Mouse (Mus musculus): Measurements from ENCODE around the gene Inca1.

The Inca1 gene

DNA sequence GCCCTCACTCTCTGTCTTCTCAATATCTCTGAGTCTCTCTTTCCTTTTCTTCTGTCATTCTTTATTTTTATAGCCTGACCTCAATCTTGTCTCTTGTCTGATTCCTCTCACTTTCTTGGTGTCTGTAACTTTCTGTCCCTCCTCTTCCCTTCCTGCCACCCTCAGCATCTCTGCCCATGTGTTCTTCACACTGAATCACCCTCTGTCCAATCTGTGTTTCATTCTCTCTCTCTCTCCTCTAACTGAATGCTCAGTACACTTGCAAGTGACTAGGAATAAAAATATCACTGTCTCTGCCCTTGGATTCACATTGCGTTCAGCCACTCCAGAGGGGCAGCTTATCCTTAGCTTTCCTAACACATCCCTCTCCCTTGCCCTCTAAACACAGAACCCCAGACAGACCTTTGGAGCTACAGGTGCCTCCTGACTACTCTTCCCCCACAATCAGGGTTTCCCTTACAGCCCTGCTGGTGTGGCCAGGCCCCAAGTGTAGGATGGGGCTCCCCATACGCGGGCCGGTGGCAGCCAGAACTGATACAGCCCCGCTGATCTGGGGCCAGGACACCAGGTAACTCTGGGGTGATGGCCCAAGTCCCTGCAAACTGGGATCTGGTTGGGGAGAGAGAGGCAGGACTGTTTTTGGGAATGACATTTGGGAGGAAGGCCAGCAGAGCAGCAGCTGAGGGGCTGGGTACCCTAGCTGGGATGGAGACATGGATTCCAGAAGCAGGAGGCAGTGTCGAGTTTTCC is 2.2 kb upstream of the Inca1 start:
- no peak for DNase-seq (ENCODE audit: low read depth, low spot score)

DNA sequence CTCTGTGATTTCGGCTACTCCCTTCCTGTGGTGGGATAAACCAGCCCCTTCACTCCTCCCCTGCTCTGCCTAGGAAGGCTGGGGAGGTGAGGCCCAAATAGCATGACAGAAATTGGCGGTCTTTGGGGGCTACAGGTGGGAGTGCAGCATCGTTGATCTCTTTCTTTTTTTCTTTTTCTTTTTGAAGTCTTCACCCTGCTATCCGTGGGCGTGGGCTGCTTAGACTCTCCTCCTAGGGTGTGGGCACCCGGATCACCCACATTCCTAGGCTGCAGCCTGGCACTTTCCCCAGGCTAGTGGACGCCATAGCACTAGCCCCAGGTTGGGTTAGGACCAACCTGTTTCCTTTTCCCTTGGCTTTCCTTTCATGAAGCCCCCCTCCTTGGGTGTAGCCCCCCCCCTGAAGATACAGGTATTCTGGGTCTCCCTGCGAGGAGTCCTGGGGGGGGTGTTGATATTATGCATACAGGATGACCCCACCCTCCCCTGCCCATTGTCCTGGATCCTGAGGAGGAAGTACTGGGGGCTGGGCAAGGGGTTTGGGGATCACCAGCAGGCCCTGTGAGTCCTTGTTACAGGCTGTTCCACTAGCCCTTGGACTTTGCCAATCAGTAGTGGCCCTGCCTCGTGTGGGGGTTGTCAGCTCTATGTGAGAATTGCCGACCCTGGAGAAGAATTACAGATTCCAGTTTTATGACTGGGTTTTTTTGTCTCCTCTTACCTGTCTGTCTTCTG is 1.4 kb upstream of the Inca1 start:
- no peak for DNase-seq (ENCODE audit: low read depth, low spot score)

DNA sequence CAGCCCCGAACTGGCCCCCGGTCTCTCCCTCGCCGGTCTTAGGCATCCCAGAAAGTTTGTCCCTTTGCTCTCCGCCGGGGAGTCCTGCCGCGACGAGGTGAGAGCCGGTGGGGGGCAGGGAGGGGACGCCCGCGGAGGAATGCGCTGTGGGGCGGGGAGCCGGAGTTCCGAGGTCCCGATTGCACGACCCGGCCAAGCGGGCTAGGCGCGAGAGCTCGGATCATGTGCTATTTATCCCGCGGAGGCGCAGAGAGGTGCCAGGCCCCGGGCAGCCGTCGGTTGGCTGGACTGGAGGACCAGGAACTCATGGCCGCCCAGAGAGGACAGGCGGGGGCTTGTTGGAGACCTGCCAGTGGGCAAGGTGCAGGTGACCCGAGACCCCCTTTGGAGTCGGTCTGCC is 658 bp upstream of the Inca1 start:
- DNase-seq (ENCODE audit: low read depth, low spot score), result no peak

DNA sequence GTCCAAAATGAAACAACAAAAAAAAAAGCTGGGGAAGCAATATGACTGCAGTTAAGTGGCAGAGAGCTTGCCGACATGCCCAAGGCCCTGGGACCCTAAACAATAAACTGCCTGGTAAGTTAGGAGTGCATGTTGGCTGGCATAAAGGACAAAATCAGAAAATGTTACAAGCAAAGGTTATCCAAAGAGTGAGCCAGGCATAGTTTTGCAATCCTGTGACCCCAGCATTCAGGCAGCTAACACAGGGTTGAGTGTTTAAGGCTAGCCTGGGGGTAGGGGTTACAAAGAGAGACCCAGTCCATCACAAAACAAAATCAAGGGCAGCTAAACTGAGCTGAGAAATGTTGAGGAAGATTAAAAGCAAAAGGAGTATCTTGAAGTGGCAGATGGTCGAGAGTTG is 904 bp downstream of the Inca1 start:
- DNase-seq (ENCODE audit: low read depth, low spot score), result no peak

DNA sequence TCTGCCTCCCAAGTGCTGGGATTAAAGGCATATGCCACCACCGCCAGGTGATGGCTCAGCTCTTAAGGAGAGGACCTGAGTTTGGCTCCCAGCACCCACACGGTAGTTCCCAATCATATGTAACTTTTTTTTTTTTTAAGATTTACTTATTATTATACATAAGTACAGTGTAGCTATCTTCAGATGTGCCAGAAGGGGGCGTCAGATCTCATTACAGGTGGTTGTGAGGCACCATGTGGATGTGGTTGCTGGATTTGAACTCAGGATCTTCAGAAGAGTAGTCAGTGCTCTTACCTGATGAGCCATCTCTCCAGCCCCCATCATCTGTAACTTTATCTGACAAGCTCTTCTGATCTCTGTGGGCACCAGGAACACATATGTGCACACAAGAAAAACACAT is 2.6 kb downstream of the Inca1 start:
- no peak for DNase-seq (ENCODE audit: low read depth, low spot score)

DNA sequence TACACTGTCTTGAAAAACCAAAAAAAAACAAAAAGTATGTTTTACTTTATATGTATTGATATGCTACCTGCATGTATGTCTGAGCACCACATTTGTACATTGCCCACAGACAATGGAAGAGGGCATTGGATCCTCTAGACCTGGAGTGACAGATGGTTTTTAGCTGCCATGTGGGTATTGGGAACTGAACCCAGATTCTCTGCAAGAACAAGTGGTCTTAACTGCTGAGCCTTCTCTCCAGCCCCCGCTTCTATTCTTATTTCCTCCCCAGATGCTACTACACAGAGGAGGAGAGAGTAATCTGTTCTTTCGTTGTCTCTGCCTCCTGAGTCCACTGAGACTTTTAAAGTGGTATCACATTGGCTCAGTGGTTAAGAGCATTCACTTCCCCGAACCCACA is 6.5 kb downstream of the Inca1 start:
- no peak for DNase-seq (ENCODE audit: low read depth, low spot score)

DNA sequence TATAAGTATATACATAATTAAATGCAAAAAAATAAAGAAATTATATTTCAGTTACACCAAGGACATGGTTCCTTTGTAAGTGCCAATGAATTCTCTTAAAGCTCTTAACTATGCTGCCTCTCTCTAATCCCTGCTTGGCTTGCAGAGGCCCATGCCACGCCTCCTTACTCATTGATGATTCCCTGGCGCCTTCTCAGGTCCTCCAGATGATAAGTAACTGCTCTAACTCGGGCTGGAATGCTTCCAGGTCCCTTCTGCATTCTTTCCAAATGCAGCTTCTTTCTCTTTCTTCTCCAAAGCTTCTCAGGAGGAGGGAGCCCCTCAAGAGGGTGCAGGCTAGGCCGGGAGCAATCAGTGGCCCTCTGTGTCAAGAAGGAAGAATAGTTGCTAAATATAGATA is 10.4 kb downstream of the Inca1 start:
- DNase-seq (ENCODE audit: low read depth, low spot score), result no peak

DNA sequence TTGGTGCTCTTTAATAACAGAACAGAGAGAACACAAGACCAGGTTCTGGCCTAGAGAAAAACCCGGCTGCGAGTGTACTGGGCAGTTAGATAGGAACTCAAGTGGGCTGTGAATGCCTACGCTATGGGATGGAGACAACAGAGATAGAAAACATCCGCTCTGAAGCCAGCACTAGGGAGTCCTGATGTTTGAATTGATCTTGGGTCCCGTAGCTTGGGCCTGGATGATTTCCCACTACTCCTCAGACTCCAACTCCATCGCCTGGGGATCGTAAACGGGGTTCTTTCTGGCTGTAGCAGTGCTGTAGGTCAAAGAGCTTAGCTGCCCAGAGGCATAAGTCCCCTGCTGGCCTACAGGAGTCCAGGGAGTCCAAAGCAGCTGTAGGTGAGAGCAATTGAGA is 11.6 kb downstream of the Inca1 start:
- DNase-seq (ENCODE audit: low read depth, low spot score), result no peak

DNA sequence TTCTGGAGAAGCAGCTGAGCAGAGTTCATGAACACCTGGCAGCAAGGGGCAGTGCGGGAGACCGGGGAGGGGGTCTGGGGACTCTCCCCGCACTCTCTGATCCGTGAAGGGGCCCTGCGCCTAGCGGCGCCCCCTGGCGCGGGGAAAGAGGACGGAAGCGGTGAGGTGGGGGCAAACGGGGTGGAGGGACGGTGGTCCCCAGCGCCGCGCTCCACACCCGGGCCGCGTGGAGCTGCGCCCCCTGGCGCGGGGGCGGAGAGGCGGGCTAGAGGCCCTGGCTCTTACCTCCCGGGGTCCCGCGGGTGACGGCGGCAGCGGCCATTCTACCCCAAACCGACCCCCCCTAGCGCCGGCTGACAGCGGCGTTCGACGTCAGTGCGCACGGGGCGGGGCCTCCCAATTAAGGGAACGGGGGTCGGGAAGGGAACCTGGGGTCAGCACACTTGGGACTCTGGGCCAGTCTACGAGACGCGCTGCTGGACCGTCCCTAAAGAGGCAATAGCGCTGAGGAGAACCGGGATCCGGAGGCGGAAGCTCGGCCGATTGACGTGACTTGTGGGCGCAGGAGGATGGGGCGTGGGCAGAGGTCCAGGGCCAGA is 12.3 kb downstream of the Inca1 start, which contains the start of gene Camta2:
Gene Camta2, minus strand, starts transcription at position 505 of the 599 bp plus-strand sequence.
- peak; percentile 52 for DNase-seq (ENCODE audit: low read depth, low spot score)

DNA sequence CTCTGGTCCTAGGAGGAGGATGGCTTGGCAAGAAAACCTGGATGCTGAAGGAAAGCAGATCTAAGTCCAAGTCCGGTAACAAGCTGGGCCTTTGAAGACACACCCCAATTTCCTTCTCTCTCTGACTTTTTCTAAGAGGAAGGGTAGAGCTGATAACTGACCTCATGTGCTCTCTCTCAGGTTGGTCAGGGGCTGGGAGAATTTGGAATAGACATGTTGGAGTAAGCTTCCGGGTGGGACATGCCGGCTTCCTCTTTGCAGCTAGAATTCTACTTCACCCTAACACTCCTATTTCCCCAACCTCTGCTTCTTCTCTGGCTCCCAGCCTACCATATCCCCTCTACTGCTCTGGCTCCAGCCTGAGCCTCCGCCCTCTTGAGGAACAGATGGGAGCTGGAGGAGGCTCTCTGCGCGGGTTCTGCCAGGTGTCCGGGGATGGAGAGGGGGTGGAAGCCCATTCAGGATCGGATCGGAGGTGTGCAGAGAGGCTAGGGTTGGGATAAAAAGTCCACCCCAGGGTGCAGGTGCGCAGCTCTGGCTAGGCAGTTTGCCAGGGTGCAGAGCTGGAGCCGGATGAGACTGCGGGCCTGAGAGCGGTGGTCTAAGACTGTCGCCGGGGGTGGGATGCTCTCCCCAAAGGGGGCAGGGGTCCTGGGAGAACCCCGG is 12.9 kb downstream of the Inca1 start:
- DNase-seq (ENCODE audit: low read depth, low spot score), result no peak

DNA sequence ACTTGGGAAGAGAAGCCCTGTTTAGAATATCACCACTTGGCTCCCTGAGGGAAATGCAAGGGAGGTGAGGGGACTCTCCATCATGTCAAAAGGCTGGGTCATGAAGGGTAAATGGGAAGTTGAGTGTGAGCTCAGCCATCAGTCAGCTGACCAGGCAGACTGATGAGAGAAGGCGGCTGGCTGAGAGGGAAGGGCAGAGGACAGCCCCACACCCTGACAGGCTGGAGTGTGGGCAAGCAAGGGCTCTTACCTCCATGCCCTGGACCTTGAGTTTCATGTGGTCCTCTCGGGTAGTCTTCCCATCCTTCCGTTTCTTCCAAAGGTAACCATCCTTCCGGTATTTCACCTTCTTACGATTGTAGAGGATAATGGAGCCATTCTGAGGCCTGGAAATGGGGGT is 16.3 kb downstream of the Inca1 start:
- no peak for DNase-seq (ENCODE audit: low read depth, low spot score)

DNA sequence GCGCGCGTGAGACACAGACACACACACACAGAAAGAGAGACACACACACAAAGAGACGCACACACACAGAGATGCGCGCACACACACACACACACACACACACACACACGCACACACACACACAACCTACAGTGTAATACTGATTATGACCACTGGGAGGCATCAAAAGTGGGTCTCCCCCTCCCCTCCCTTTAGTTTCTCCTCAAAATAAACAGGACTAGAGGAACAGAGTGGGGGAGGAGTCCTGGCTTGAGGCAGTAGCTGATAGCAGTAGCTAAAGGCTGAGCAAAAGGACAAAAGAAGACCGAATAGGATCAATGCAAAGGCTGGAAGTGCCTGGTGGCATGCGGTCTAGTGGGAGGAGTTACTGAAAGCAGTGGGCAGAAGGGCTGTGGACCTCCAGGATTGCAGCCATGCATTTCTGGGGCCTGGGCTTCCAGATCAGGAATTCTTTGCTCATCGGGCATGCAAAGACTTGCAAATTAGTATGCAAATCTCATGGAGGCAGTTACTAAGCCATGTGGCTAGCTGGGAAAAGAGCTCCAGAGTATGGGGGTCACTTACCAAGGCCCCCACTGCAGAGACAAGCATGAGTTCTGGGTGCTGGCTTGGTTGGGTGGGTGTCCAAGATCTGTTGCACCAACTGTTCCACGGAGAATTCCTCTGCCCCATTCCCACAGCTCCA is 17.9 kb downstream of the Inca1 start:
- DNase-seq (ENCODE audit: low read depth, low spot score), result peak; percentile 74

DNA sequence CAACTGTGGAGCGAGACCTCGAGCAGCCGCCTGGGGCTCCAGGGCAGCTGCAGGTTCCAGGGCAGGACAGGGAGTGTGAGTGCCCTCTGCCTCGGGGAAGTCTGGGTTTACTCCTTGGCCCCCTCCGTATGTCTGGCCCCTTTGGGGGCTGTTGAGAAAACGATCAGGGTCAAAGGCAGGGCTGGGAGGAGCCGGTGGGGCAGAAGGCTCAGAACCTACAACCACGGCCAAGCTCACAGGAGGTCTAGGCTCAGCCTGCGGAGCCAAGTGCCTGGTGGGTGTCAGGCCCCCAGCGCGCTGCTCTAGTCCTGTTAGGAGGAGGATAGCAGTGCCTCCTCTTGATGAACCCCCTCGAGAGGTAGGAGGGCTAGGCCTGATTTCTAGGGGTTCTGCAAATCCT is 18.8 kb downstream of the Inca1 start:
- no peak for DNase-seq (ENCODE audit: low read depth, low spot score)

DNA sequence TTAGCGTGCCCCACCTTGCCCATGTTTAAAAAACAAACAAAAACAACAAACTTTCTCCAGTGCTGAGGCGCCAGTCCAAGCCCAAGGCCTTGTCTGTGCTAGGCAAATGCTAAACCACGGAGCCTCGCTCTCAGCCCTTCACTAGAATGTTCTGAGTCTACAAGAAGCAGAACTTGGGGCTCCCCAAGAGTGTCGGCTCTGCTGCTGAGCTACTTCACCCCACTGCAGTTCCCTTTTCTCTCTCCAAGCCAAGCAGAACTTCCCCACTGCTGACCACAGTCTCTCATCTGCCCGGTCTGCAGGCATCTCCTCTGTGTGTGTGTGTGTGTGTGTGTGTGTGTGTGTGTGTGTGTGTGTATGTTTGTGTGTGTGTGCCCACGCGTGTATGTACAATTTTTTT is 20.1 kb downstream of the Inca1 start:
- no peak for DNase-seq (ENCODE audit: low read depth, low spot score)

DNA sequence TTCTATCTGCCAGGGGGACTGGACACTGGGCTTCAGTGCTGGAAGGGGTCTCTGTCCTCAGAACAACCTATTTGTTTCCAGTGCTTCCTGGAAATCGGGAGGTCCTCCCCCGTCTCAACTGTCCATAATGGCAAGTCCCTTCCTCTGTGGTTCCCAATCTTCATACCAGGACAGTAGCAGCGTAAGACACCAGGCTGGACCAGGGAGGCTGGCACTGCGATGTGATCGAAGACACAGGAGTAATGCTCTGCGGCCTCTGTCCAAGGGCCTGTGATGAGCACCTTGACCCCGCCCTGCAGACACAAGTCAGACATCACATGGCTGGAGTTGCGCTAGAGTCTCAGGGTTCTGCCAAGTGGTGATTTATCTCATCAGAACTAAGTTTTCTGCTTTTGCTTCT is 20.6 kb downstream of the Inca1 start:
- no peak for DNase-seq (ENCODE audit: low read depth, low spot score)

DNA sequence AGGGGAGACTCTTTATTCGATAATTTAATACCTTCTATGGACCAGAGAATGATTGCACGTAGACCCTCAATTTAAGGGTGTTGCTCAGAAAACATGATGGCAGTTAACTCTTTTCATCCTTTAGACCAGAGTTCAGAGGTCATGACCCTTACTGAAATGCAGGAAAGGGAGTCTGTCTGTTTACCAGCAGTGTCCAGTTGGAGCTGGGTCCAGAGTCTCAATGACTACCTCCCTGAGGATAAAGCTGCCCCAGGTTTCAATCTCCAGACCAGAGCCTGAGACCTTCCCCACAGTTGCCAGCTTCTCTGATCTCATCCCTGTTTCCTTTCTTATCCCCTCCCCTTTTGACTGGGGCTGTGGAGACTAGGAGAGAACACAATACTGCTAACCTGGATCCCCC is 21.4 kb downstream of the Inca1 start:
- no peak for DNase-seq (ENCODE audit: low read depth, low spot score)

DNA sequence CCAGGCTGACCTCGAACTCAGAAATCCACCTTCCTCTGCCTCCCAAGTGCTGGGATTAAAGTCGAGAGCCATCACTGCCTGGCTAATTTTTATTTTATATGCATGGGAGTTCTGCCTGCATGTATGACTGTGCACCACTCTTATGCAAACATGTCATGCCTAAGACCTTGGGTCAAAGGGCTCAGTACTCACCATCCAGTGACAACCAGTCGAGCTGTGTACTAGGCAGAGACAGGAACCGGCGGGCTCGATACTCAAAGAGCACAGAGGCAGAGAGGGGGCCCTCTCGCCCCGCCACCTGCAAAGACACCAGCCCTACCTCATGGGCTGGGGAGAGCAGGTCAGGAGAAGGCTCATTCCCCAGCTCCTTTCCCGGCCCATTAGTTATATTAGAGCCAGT is 21.9 kb downstream of the Inca1 start:
- no peak for DNase-seq (ENCODE audit: low read depth, low spot score)

DNA sequence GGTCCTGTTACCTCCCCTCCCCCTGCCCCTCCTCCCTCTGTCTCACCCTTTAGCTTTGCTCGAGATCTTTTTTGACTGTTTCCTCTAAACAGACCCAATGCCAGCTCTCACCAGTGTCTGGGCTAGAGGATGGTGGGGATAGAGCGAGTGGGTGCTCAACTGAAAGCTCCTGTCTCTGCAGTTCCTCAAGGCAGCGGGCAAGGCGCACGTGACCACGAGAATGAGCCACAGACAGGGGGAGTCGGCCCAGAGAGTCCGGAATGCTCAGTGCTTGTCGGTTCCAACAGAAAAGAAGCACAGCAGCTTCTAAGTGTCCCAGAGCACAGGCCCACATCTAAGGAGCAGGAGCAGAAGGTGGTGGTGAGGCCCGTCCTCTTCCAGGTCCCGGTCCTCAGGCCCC is 25.5 kb downstream of the Inca1 start:
- DNase-seq (ENCODE audit: low read depth, low spot score), result no peak

DNA sequence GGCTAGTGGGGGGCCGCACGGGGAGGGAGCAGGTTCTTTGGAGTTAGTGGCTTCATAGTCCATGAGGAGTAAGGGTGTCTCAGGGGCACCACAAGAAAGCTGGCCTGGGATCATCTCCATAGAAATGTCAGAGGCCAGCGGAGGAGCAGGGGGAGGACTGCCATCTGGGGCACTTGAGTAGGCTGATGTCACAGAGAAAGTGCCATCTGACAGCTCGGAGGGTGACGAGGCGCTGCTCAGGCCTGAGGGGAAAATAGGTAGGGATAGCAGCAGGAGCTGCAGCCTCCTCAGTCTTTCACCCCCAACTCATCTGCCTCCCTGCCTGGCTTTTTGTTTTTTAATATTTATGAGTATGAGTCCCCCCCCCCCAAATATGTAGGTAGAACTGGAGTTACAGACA is 25.9 kb downstream of the Inca1 start:
- DNase-seq (ENCODE audit: low read depth, low spot score), result no peak

DNA sequence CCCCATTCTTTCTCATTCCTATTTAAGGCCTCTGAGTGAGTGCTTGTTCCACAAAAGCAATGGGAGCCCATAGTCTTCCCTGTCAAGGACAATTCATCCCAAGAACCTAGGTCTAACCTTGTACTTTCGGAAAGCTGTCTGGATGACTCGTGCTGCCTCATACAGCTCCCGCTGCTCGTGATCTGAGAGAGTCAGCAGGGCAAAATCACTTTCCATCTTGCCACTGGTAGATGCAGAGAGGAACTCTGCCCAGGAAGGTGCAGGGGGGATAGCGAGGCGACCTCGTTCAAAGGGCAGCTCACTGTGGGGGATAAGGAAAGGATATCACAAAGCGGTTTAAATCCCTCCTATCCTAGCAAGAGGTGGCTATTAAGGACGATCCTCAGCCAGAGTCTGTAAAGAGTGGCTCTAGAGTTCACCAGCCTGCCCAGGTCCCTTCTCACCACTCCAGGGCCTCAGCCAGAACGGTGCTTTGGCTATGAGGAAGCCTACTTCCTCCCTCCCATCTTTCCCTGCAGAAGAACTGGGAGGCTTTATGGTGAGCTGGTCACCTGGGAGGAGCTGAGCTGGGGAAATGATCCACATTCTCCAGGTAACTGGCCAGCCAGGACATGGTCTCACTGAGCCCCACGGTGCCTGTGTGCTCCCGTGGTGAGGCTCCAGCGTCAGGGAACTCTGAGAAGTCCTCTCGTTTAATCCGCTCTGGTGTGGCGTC is 28.5 kb downstream of the Inca1 start:
- DNase-seq (ENCODE audit: low read depth, low spot score), result no peak

DNA sequence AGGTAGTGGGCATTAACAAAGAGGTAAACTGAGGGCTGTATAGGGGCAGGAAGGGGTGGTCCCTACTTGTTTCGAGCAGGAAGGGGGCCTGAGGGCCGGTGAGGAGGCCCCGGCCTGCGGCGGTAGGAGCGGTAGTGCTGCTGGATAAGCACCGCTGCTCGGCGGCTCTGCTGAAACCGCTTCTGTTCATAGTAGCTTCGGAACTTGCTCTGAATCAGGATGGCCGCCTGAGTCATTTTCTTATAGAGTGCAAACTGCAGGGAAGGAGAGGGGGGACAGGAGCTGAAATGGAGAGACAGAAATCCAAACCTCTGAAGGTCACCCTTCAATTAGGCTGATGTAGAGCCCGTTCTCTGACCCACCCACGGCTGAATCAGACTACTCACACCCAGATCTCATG is 29.5 kb downstream of the Inca1 start:
- no peak for DNase-seq (ENCODE audit: low read depth, low spot score)

All from WW6 (cell line).